Mouse (Mus musculus) neural tube, embryonic 14.5 days (tissue): Measurements from ENCODE around the gene Eme1. TPM values are rescaled to one million over a fixed set of nuclear protein-coding genes. Genes with fewer than 3 reads are reported as not detected.

Experiments used
- polyA plus RNA-seq: library from polyadenylated mRNA; unstranded; fragments of >200 nt; fragmentation: Nextera tagmentation; extraction: Ambion mirVana; gene quantifications from 2 replicates; pipeline ENCODE4 v1.2.1, GENCODE M21; 2014

Eme1 gene
- polyA plus RNA-seq, 1 experiment from 2014 or later: 1.1 TPM

Other genes with a start within 250 kb of the Eme1 start
- gene Cacna1g, start 179.8 kb downstream of the Eme1 start, polyA plus RNA-seq: 14.3 and 22.5 TPM in 2 replicates
- gene Spata20, start 167.8 kb downstream of the Eme1 start, polyA plus RNA-seq: 0.09 and 0.26 TPM in 2 replicates
- gene Epn3, start 154.0 kb downstream of the Eme1 start, polyA plus RNA-seq: 0.68 and 0.82 TPM in 2 replicates
- 1.7 and 2.0 TPM in 2 replicates for gene Mycbpap, start 132.2 kb downstream of the Eme1 start, polyA plus RNA-seq
- gene Rsad1, start 104.7 kb downstream of the Eme1 start, polyA plus RNA-seq: 5.2 and 12.3 TPM in 2 replicates
- 0.15 and 0.35 TPM in 2 replicates for gene Chad, start 88.9 kb downstream of the Eme1 start, polyA plus RNA-seq
- gene Acsf2, start 52.1 kb downstream of the Eme1 start, polyA plus RNA-seq: 2.0 and 2.2 TPM in 2 replicates
- 116 and 159 TPM in 2 replicates for gene Lrrc59, start 24.2 kb downstream of the Eme1 start, polyA plus RNA-seq
- 122 and 147 TPM in 2 replicates for gene Mrpl27, start 197 bp downstream of the Eme1 start, polyA plus RNA-seq
- 11.6 and 13.6 TPM in 2 replicates for gene Xylt2, start 23.6 kb upstream of the Eme1 start, polyA plus RNA-seq
- gene Gm11541, start 50.5 kb upstream of the Eme1 start, polyA plus RNA-seq: 0.21 TPM in 1 of 2 replicates, not detected in the other
- gene Cdc34b, start 87.8 kb upstream of the Eme1 start, polyA plus RNA-seq: not detected in 2 replicates
- gene Tmem92, start 128.7 kb upstream of the Eme1 start, polyA plus RNA-seq: not detected in 2 replicates